Mouse (Mus musculus) left cerebral cortex, postnatal 14 days (tissue): ENCODE measurements around the gene Cdk2. TPM values are rescaled to one million over a fixed set of nuclear protein-coding genes. Genes with fewer than 3 reads are reported as not detected.
"Not testable (repeated sequence)": the region's sequence is repeated elsewhere in the genome, so short reads cannot be mapped to it uniquely, and the experiment has no call there.

Experiments
- DNase-seq, 2 experiments: peaks; one replicate each; pipeline ENCODE4 v3.0.0; 2021 to 2022; ENCODE audit warnings: low spot score in 2 of 2, mixed read lengths in 1 of 2
- intact Hi-C: fragments of 180-260 bp; cut with DNase I; formaldehyde crosslinking; loops from one replicate; pipeline ENCODE4 v1.15.1; 2025
- long read RNA-seq, 2 experiments: library from polyadenylated mRNA; stranded (forward); transcript quantifications; one replicate each; pipeline ENCODE4 v2.0.0; 2021
- total RNA-seq, 2 experiments: library from RNA; stranded (reverse); gene quantifications; 2 replicates each; pipeline ENCODE4 v1.2.3; 2021

Gene Cdk2
- total RNA-seq: 1 to 10 TPM; 4.7 to 5.1 TPM
- long read RNA-seq, experiment 1, partial matches to known transcripts: 0 of 6 reads
- long read RNA-seq, experiment 1, other reads (novel, unspliced or antisense): 1 of 6 reads
- long read RNA-seq, experiment 2, partial matches to known transcripts: 0 of 8 reads
- long read RNA-seq, experiment 2, other reads (novel, unspliced or antisense): 2 of 8 reads

GRCm38 (mm10) chr10:128704491-128705316, at the start of gene Cdk2:
Gene Cdk2, minus strand, starts transcription at chr10:128705031.
- intact Hi-C loops: no loop called here
- DNase-seq: peak; percentile 79 to 85

GRCm38 (mm10) chr10:128748252-128748864, 43.5 kb upstream of the Cdk2 start:
- intact Hi-C loops: loop anchor here (1.0 to 5.0 kb wide), 2 partner anchors 51 to 57 kb away; partner anchors contain the start of gene Rab5b
- peak; percentile 74 to 77 for DNase-seq

- peak; percentile 27 to 38 for DNase-seq
- intact Hi-C loops: loop anchor here (1.0 to 5.0 kb wide), 2 partner anchors 50 to 58 kb away; partner anchors contain the start of gene Rab5b
These were observed 42.9 kb upstream of the Cdk2 start, which contains the start of gene Pym1 for GRCm38 (mm10) chr10:128747646-128748251. Gene Pym1, plus strand, starts transcription at chr10:128747889.

GRCm38 (mm10) chr10:128746972-128747645, 42.3 kb upstream of the Cdk2 start:
- intact Hi-C loops: loop anchor here (5.0 kb wide), 1 partner anchor 50 kb away; the partner anchor contains the start of gene Rab5b
- no peak for DNase-seq

- no peak for DNase-seq
- intact Hi-C loops: loop anchor here (5.0 kb wide), 1 partner anchor 49 kb away; the partner anchor contains the start of gene Rab5b
These were observed 41.2 kb upstream of the Cdk2 start for GRCm38 (mm10) chr10:128745946-128746613.

- no peak for DNase-seq
- intact Hi-C loops: loop anchor here (5.0 kb wide), 2 partner anchors 48 to 147 kb away; partner anchors contain the start of genes Gdf11 and Rab5b
These were observed 40.1 kb upstream of the Cdk2 start, which contains the start of gene Dgka for GRCm38 (mm10) chr10:128744680-128745601. Gene Dgka, minus strand, starts transcription at chr10:128744855.

- no peak for DNase-seq
- intact Hi-C loops: loop anchor here (5.0 kb wide), 1 partner anchor 148 kb away; the partner anchor contains the start of gene Gdf11
These were observed 39.4 kb upstream of the Cdk2 start for GRCm38 (mm10) chr10:128744211-128744610.

GRCm38 (mm10) chr10:128743791-128744191, 39.0 kb upstream of the Cdk2 start:
- intact Hi-C loops: loop anchor here (5.0 kb wide), 1 partner anchor 149 kb away; the partner anchor contains the start of gene Gdf11
- DNase-seq: peak in 1 of 2 experiments; percentile 27

- DNase-seq: no peak
- intact Hi-C loops: loop anchor here (5.0 kb wide), 1 partner anchor 149 kb away; the partner anchor contains the start of gene Gdf11
These were observed 38.4 kb upstream of the Cdk2 start for GRCm38 (mm10) chr10:128743235-128743634.

GRCm38 (mm10) chr10:128742616-128743015, 37.8 kb upstream of the Cdk2 start:
- no peak for DNase-seq
- intact Hi-C loops: loop anchor here (5.0 kb wide), 1 partner anchor 150 kb away; the partner anchor contains the start of gene Gdf11

- intact Hi-C loops: loop anchor here (5.0 kb wide), 1 partner anchor 152 kb away; the partner anchor contains the start of gene Gdf11
- no peak for DNase-seq
These were observed 35.5 kb upstream of the Cdk2 start for GRCm38 (mm10) chr10:128740296-128740695.

GRCm38 (mm10) chr10:128737435-128737834, 32.6 kb upstream of the Cdk2 start:
- no peak for DNase-seq
- intact Hi-C loops: no loop called here

GRCm38 (mm10) chr10:128731992-128732391, 27.2 kb upstream of the Cdk2 start:
- DNase-seq: no peak
- intact Hi-C loops: no loop called here

GRCm38 (mm10) chr10:128731002-128731433, 26.2 kb upstream of the Cdk2 start:
- intact Hi-C loops: no loop called here
- peak; percentile 69 to 72 for DNase-seq

GRCm38 (mm10) chr10:128728059-128728458, 23.2 kb upstream of the Cdk2 start:
- intact Hi-C loops: no loop called here
- no peak for DNase-seq

GRCm38 (mm10) chr10:128725466-128725865, 20.6 kb upstream of the Cdk2 start:
- DNase-seq, intact Hi-C loops: not testable (repeated sequence)
